Mouse (Mus musculus): Measurements from ENCODE around the gene Tut7. TPM values are rescaled to one million over a fixed set of nuclear protein-coding genes. Genes with fewer than 3 reads are reported as not detected.

The Tut7 gene
- polyA plus RNA-seq, 1 experiment from 2014 or later = 41.5 TPM

GRCm38 (mm10) chr13:59770164-59770562, 52.8 kb downstream of the Tut7 start:
- H3K27ac ChIP-seq (ENCODE audit: low read length) = peak overlapping the region; percentile 99
- peaks cover 7% of the 10 kb centered on the region for H3K36me3 ChIP-seq (ENCODE audit: insufficient read depth, low read length)
- peaks cover 24% of the 10 kb centered on the region; the same call in 1 of the 2 replicates for H3K4me1 ChIP-seq (ENCODE audit: insufficient read depth, low read depth, low read length)
- TF ChIP-seq EP300 (IDR thresholded peaks at IDR 0.05) (peak; percentile 39; the same call in 1 of the 2 replicates), CTCF (IDR thresholded peaks at IDR 0.05) (peak; percentile 55)
- peak overlapping the region; percentile 60 for H3K9ac ChIP-seq (replicated peaks; ENCODE audit: low read depth)
- DNase-seq (ENCODE audit: low spot score) (peak; percentile 93), ATAC-seq (peak; percentile 67)
- H3K4me3 ChIP-seq (ENCODE audit: low read depth, low read length) = peak overlapping the region; percentile 82
- H3K27me3 ChIP-seq (replicated peaks; ENCODE audit: insufficient read depth, low read length) = no peaks in the 10 kb centered on the region
- H3K4me2 ChIP-seq (replicated peaks; ENCODE audit: low read depth, low read length) = peak overlapping the region; percentile 78
- no peaks in the 10 kb centered on the region for H3K9me3 ChIP-seq (ENCODE audit: low read length)
- under 1% methylated on average over 28 of the region's 28 CpGs for WGBS

GRCm38 (mm10) chr13:59769296-59770163, 53.4 kb downstream of the Tut7 start, which contains the start of gene Isca1:
Gene Isca1 (minus strand): TSS chr13:59769810.
- peak within 1 kb of the TSS; percentile 82 for H3K4me3 ChIP-seq (ENCODE audit: low read depth, low read length)
- peak within 1 kb of the TSS; percentile 78 for H3K4me2 ChIP-seq (replicated peaks; ENCODE audit: low read depth, low read length)
- H3K4me1 ChIP-seq (ENCODE audit: insufficient read depth, low read depth, low read length) = peaks cover 24% of the 10 kb centered on the region; the same call in 1 of the 2 replicates
- no peaks in the 10 kb centered on the region for H3K9me3 ChIP-seq (ENCODE audit: low read length)
- no peaks in the 10 kb centered on the region for H3K27me3 ChIP-seq (replicated peaks; ENCODE audit: insufficient read depth, low read length)
- H3K36me3 ChIP-seq (ENCODE audit: insufficient read depth, low read length) = peaks cover 7% of the 10 kb centered on the region
- DNase-seq (ENCODE audit: low spot score) (peak; percentile 98), ATAC-seq (peak; percentile 96)
- H3K27ac ChIP-seq (ENCODE audit: low read length) = peak within 1 kb of the TSS; percentile 99
- TF ChIP-seq EP300 (IDR thresholded peaks at IDR 0.05) (no peak), CTCF (IDR thresholded peaks at IDR 0.05) (peak; percentile 16)
- under 1% methylated on average over 74 of the region's 91 CpGs for WGBS
- H3K9ac ChIP-seq (replicated peaks; ENCODE audit: low read depth) = peak within 1 kb of the TSS; percentile 87

GRCm38 (mm10) chr13:59768531-59768930, 54.4 kb downstream of the Tut7 start:
- no peak for ATAC-seq
- Histone ChIP-seq H3K4me1 (ENCODE audit: insufficient read depth, low read depth, low read length) (peaks cover 20% of the 10 kb centered on the region; the same call in 1 of the 2 replicates), H3K27me3 (replicated peaks; ENCODE audit: insufficient read depth, low read length) (no peaks in the 10 kb centered on the region), H3K4me2 (replicated peaks; ENCODE audit: low read depth, low read length) (peak overlapping the region; percentile 78), H3K27ac (ENCODE audit: low read length) (peak overlapping the region; percentile 99), H3K36me3 (ENCODE audit: insufficient read depth, low read length) (peaks cover 7% of the 10 kb centered on the region), H3K4me3 (ENCODE audit: low read depth, low read length) (peak overlapping the region; percentile 82), H3K9ac (replicated peaks; ENCODE audit: low read depth) (peak overlapping the region; percentile 87), H3K9me3 (ENCODE audit: low read length) (no peaks in the 10 kb centered on the region)
- DNase-seq (ENCODE audit: low spot score) = peak; percentile 49
- 12% methylated on average over 13 of the region's 13 CpGs for WGBS
- no peak for TF ChIP-seq EP300 (IDR thresholded peaks at IDR 0.05)
- no peak for TF ChIP-seq CTCF (IDR thresholded peaks at IDR 0.05)

GRCm38 (mm10) chr13:59766786-59767515, 56.0 kb downstream of the Tut7 start:
- H3K9me3 ChIP-seq (ENCODE audit: low read length) = no peaks in the 10 kb centered on the region

GRCm38 (mm10) chr13:59762791-59763190, 60.2 kb downstream of the Tut7 start:
- no peaks in the 10 kb centered on the region for H3K9me3 ChIP-seq (ENCODE audit: low read length)
- ATAC-seq (no peak), DNase-seq (ENCODE audit: low spot score) (no peak)
- H3K4me2 ChIP-seq (replicated peaks; ENCODE audit: low read depth, low read length) = no peak overlapping the region
- 86% methylated on average over 7 of the region's 7 CpGs for WGBS
- no peak overlapping the region for H3K27ac ChIP-seq (ENCODE audit: low read length)
- no peak overlapping the region for H3K4me3 ChIP-seq (ENCODE audit: low read depth, low read length)
- TF ChIP-seq EP300 (IDR thresholded peaks at IDR 0.05) = no peak
- no peak for TF ChIP-seq CTCF (IDR thresholded peaks at IDR 0.05)
- no peaks in the 10 kb centered on the region for H3K27me3 ChIP-seq (replicated peaks; ENCODE audit: insufficient read depth, low read length)
- peaks cover 8% of the 10 kb centered on the region; the same call in 1 of the 2 replicates for H3K4me1 ChIP-seq (ENCODE audit: insufficient read depth, low read depth, low read length)
- no peak overlapping the region for H3K9ac ChIP-seq (replicated peaks; ENCODE audit: low read depth)
- peaks cover 9% of the 10 kb centered on the region; the same call in 1 of the 2 replicates for H3K36me3 ChIP-seq (ENCODE audit: insufficient read depth, low read length)

More at GRCm38 (mm10) chr13:59766786-59767515, 56.0 kb downstream of the Tut7 start:
- WGBS = 27% methylated on average over 11 of the region's 11 CpGs
- Histone ChIP-seq H3K27me3 (replicated peaks; ENCODE audit: insufficient read depth, low read length) (no peaks in the 10 kb centered on the region), H3K4me2 (replicated peaks; ENCODE audit: low read depth, low read length) (peak overlapping the region; percentile 78), H3K27ac (ENCODE audit: low read length) (peak overlapping the region; percentile 68), H3K4me3 (ENCODE audit: low read depth, low read length) (peak overlapping the region; percentile 19; the same call in 1 of the 2 replicates), H3K4me1 (ENCODE audit: insufficient read depth, low read depth, low read length) (peaks cover 20% of the 10 kb centered on the region; the same call in 1 of the 2 replicates), H3K36me3 (ENCODE audit: insufficient read depth, low read length) (no peaks in the 10 kb centered on the region; the same call in 1 of the 2 replicates), H3K9ac (replicated peaks; ENCODE audit: low read depth) (0 out of 2 replicates have a peak overlapping the region, but pooled peaks have one; percentile 19)
- ATAC-seq = no peak
- DNase-seq (ENCODE audit: low spot score) = peak; percentile 59
- no peak for TF ChIP-seq EP300 (IDR thresholded peaks at IDR 0.05)
- no peak for TF ChIP-seq CTCF (IDR thresholded peaks at IDR 0.05)

Data from lung, postnatal 0 days (tissue).